Comparison of ENCODE assay signal across 22 mouse cellular contexts in the genomic region with DNA sequence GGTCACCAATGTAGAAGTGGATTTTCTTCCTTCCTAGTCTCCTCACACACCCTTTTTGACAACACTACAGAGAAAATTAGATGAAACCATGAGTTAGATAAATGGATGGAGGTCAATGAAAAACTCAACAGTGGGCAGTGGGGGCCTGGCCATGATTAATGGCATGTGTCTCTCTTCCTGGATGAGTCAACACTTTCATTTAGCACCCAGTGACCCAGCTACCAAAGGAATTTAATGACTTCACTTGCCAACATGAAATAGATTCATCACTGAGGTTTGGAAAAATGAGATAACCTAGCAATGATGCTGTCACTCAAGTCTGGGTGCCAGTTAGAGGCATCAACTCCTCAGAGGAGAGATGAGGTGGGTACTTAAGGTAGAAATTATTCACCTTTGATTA. TPM values are rescaled to one million over a fixed set of nuclear protein-coding genes. Genes with fewer than 3 reads are reported as not detected.
"Had no signal": no experiment of that assay in that cellular context is flagged by ENCODE, and none has a peak within 500 bp of the region (broad histone marks: within the 10 kb centered on the region; RNA-seq: fewer than 3 reads in every experiment).

No protein-coding gene starts in this region.

- H3K9ac ChIP-seq: neural tube, embryonic 13.5 days; neural tube, embryonic 15.5 days; stomach, embryonic 15.5 days had no signal

- H3K9me3 ChIP-seq: neural tube, embryonic 13.5 days; neural tube, embryonic 15.5 days; stomach, embryonic 15.5 days had no signal

- H3K27me3 ChIP-seq: neural tube, embryonic 13.5 days; neural tube, embryonic 15.5 days; stomach, embryonic 15.5 days had no signal

- H3K4me2 ChIP-seq: neural tube, embryonic 13.5 days; neural tube, embryonic 15.5 days; stomach, embryonic 15.5 days had no signal

- DNase-seq: retina, postnatal 1 day; right cerebral cortex, adult 18-20 months; right cerebral cortex, postnatal 14 days; right cerebral cortex, postnatal 25 days; right cerebral cortex, postnatal 4 days; spleen, adult 18-20 months; thymus, adult 18-20 months; thymus, adult 2 months; thymus, postnatal 14 days; thymus, postnatal 25 days; thymus, postnatal 36 days; thymus, postnatal 4 days had no signal

- H3K4me3 ChIP-seq: neural tube, embryonic 13.5 days; neural tube, embryonic 15.5 days; stomach, embryonic 15.5 days had no signal

- H3K4me1 ChIP-seq: neural tube, embryonic 13.5 days; neural tube, embryonic 15.5 days; stomach, embryonic 15.5 days had no signal

- H3K36me3 ChIP-seq: neural tube, embryonic 13.5 days; neural tube, embryonic 15.5 days; stomach, embryonic 15.5 days had no signal

- H3K27ac ChIP-seq: neural tube, embryonic 13.5 days; neural tube, embryonic 15.5 days; stomach, embryonic 15.5 days; stomach, postnatal 0 days had no signal

RNA-seq across cellular contexts. Expression of a gene that starts 46.9 kb away (rescaled TPM):
- total RNA-seq: neutrophil, adult 5-6 weeks had no signal
- polyA plus RNA-seq: neural tube, embryonic 13.5 days; neural tube, embryonic 14.5 days; neural tube, embryonic 15.5 days; spleen, adult 2 months; stomach, embryonic 15.5 days; stomach, embryonic 16.5 days; stomach, postnatal 0 days; testis, adult 2 months; urinary bladder, adult 2 months had no signal

RNA-seq across cellular contexts. Expression of a gene that starts 56.7 kb away (rescaled TPM):
- total RNA-seq: neutrophil, adult 5-6 weeks had no signal
